Mouse (Mus musculus) limb, embryonic 10.5 days (tissue): ENCODE data around the gene Naxd. TPM values are rescaled to one million over a fixed set of nuclear protein-coding genes. Genes with fewer than 3 reads are reported as not detected.
A peak's percentile ranks its signal among the peaks of the same experiment; 100 is the strongest.

Experiments
- DNase-seq: peaks from one replicate; pipeline ENCODE4 v3.0.0-alpha.2; 2017; ENCODE audit warnings: low spot score
- H3K27ac ChIP-seq: fragments of 300-500 bp; sonication (generic); 2 replicates; pipeline ENCODE4 v1.5.1; 2016; ENCODE audit warnings: mild to moderate bottlenecking
- H3K27me3 ChIP-seq: fragments of 300-500 bp; sonication (generic); 2 replicates; pipeline ENCODE4 v1.6.1; 2016; ENCODE audit warnings: low read depth, mild to moderate bottlenecking; ENCODE audit not compliant: poor library complexity, severe bottlenecking
- H3K36me3 ChIP-seq: fragments of 300-500 bp; sonication (generic); 2 replicates; pipeline ENCODE4 v1.6.1; 2016; ENCODE audit warnings: mild to moderate bottlenecking, moderate library complexity
- H3K4me1 ChIP-seq: fragments of 300-500 bp; sonication (generic); 2 replicates; pipeline ENCODE4 v1.6.1; 2016
- H3K4me3 ChIP-seq: fragments of 300-500 bp; sonication (generic); 2 replicates; pipeline ENCODE4 v1.5.1; 2016; ENCODE audit warnings: mild to moderate bottlenecking, moderate library complexity
- H3K9me3 ChIP-seq: fragments of 300-500 bp; sonication (generic); replicated peaks from 2 replicates; pipeline ENCODE4 v1.6.1; 2016; ENCODE audit warnings: mild to moderate bottlenecking
- WGBS: fragments of 180-500 bp; shearing (Covaris S2); methylation state at CpG from one replicate; pipeline ENCODE4 v1.1.7; 2016; 5-methylcytosine and 5-hydroxymethylcytosine counted together
- polyA plus RNA-seq: library from polyadenylated mRNA; unstranded; fragments of >200 nt; fragmentation: Nextera tagmentation; extraction: Ambion mirVana; gene quantifications from 2 replicates; pipeline ENCODE4 v1.2.1, GENCODE M21; 2016

Gene Naxd
- polyA plus RNA-seq, 1 experiment from 2014 or later, result 116 TPM

DNA sequence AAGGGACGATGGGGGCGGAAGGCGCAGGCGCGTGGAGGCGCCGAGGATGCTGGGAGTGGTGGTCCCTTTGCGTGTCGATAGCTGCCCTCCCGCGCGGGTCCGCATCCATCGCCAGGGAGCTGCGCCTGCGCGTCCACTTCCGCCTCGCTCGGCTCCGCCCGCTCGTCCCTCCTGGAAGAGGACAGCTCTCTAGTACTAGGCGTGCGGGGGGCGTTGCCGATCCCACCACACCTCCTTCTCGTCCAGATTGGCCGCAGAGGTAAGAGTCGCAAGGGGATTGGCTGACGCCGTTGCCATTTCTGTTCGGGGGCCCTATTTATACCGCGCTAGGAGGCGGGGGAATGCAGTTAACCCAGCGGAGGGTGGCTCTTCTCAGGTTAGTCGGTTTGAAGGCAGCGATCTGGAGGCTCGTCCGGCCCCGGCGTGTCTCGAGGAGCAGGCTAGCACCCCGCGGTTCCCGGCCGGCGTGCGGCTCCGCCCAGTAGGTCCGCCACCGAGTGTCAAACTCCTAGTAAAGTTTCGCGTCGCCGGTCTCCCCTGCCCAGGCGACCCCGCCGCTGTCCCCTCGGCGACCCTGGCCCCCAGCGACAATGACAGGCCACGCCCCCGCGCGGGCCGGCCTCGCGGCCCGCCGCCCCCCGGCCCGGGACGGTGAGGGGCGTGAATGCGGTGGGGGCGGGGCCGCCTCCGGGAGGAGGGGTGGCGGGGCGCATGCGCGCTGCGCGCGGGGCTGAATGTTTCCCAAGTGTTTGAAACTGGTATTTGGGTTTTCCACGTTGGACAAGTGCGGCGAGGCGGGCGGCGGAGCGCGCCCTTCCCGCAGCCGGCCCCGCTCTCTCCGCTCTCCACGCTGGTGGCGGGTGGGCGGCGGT, 58.6 kb downstream of the Naxd start:
- peak overlapping the region; percentile 92 for H3K4me3 ChIP-seq
- H3K9me3 ChIP-seq, result no peaks in the 10 kb centered on the region
- under 1% methylated on average over 103 of the region's 103 CpGs for WGBS
- H3K27ac ChIP-seq, result peak overlapping the region; percentile 97
- DNase-seq, result peak; percentile 99
- peaks cover 8% of the 10 kb centered on the region for H3K36me3 ChIP-seq
- H3K27me3 ChIP-seq, result no peaks in the 10 kb centered on the region
- H3K4me1 ChIP-seq, result peaks cover 30% of the 10 kb centered on the region

DNA sequence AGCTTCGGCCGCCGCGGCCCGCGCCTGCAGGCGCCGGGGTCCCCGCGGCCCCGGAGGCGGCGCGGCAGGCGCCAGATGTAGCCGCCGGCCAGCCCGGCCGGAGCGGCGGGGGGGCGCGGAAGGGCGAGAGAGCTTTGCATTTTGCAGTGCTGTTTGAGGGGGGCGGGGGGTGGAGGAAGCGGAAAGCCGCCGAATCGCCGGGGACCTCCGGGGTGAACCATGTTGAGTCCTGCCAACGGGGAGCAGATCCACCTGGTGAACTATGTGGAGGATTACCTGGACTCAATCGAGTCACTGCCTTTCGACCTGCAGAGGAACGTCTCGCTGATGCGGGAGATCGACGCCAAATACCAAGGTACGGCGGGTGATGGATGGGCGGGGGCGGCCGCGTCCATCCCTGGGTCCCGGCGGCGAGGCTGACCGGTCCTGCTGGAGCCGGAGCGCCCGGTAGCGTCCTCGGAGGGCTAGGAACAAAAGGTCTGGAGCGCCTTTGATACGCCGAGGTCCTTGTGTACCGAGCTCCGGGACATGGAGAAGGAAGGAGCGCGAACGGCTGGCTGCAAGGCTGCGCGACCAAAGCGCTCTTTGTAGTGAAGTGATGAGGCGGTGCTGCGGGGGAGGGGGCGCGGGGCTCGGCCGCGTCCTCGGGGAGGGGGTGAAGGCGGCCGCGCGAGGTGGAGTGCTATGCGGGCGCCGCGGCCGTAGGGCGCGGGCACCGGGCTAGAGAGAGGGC, 59.6 kb downstream of the Naxd start:
- no peaks in the 10 kb centered on the region for H3K27me3 ChIP-seq
- H3K4me3 ChIP-seq, result peak overlapping the region; percentile 92
- peaks cover 17% of the 10 kb centered on the region for H3K36me3 ChIP-seq
- H3K4me1 ChIP-seq, result peaks cover 27% of the 10 kb centered on the region
- peak overlapping the region; percentile 97 for H3K27ac ChIP-seq
- no peaks in the 10 kb centered on the region for H3K9me3 ChIP-seq
- peak; percentile 72 for DNase-seq
- under 1% methylated on average over 85 of the region's 85 CpGs for WGBS

DNA sequence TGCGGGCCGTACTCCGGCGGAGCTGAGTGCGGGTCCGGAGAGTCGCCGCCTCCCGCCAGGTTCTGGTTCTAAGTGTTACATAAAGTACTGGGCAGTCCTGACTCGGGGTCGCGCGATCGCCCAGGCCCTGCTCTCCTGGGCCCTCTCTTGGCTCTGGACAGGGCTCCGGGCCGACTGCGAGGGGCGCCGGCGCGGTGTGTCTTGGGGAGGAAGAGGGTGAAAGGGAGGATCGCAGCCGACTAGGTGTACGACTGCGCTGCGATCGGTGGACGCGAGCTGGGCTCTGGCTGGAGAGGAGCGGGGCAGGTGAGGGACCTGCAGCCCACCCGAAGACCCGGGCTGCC, 60.1 kb downstream of the Naxd start:
- Histone ChIP-seq H3K9me3 (no peaks in the 10 kb centered on the region), H3K36me3 (peaks cover 22% of the 10 kb centered on the region), H3K27ac (peak overlapping the region; percentile 97), H3K4me3 (peak overlapping the region; percentile 92), H3K4me1 (peaks cover 27% of the 10 kb centered on the region), H3K27me3 (no peaks in the 10 kb centered on the region)
- under 1% methylated on average over 32 of the region's 32 CpGs for WGBS
- DNase-seq, result no peak

DNA sequence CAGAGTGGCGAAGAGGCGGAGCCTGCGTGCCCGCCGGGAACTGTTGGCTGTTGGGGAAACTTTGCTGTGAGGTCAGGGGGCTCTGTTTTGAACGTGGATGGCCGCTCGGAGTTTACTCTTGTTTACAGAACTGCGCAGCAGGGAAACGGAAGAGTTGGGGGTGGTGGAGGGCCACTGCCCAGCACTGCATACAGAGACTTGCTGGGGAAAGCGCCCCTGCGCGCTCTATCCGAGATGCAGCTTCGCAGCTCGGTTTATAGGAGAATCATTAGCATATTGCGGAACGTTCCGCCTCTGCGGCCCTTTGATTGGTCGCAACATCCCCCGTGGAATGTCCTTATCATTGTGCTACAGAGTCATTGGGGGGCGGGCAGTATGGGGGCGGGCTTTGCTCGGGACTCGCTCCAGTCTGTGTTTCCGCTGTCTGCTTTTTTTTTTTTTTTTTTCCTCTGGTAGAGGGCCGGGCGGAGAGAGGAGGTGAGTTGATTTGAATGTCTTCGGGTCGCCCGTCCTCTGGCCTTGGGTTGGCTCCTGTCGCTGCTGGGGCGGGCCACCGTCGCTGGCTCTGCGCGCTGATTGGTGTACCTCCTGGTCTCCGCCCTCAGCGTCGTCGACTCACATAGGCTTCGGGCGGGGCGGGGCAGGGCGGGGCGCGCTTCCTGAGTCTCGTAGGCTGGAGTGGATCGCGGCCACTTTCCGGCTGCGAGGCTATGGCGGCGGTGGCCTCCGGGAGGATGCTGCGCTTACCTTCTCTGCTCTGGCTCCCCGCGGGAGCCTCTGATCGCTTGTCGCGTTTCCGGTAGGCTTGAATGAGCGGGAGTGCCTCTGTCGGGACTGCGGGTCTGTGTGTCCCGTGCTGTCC, 60.7 kb downstream of the Naxd start:
- Histone ChIP-seq H3K27me3 (no peaks in the 10 kb centered on the region), H3K4me1 (peaks cover 27% of the 10 kb centered on the region), H3K9me3 (no peaks in the 10 kb centered on the region), H3K4me3 (peak overlapping the region; percentile 92), H3K27ac (peak overlapping the region; percentile 97), H3K36me3 (peaks cover 26% of the 10 kb centered on the region)
- peak; percentile 98 for DNase-seq
- under 1% methylated on average over 67 of the region's 67 CpGs for WGBS

DNA sequence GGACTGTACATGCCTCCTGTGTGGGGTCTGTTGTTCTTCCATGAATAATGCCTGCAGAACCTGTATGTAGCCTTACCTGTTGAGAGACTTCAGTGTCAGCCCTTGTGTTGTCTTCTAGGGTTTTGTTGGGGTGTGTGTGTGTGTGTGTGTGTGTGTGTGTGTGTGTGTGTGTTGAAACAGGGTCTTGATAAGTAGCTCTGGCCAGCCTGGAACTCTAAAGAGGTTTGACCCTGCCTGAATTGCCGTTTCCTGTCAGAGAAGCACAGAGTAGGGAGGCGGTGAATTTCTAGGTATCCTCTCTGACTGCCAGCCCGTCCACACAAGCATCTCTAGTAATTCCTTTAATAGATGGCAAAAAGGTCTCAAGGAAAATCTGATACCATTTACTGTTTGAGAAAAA, 62.2 kb downstream of the Naxd start:
- H3K9me3 ChIP-seq, result 0 out of 2 replicates have a peak, but pooled peaks cover 2% of the 10 kb centered on the region
- no peak overlapping the region; the same call in 1 of the 2 replicates for H3K4me3 ChIP-seq
- no peak for DNase-seq
- H3K27me3 ChIP-seq, result no peaks in the 10 kb centered on the region
- peaks cover 19% of the 10 kb centered on the region for H3K4me1 ChIP-seq
- peaks cover 41% of the 10 kb centered on the region for H3K36me3 ChIP-seq
- WGBS, result 78% methylated on average over 3 of the region's 3 CpGs
- H3K27ac ChIP-seq, result no peak overlapping the region

DNA sequence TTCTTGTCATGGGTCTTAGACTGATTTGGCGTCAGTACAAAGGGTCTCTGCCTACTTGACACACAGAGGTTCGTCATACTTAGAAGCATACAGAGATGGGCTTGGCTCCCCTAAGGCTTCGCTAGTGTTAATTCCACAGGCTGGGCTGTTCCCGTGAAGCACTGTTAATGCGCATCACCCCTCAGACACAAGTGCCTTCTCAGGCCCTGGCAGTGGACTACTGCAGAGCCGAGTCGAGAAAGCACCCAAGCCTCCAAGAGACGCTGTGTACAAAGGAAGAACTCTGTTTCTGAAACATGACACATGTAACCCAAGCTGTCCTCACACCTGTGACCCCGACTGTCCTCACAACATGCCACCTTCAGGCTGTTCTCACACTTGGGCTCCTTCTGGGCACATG, 62.9 kb downstream of the Naxd start:
- Histone ChIP-seq H3K27me3 (no peaks in the 10 kb centered on the region), H3K36me3 (peaks cover 48% of the 10 kb centered on the region), H3K4me1 (peaks cover 13% of the 10 kb centered on the region), H3K27ac (no peak overlapping the region), H3K4me3 (no peak overlapping the region), H3K9me3 (0 out of 2 replicates have a peak, but pooled peaks cover 3% of the 10 kb centered on the region)
- WGBS, result 85% methylated on average over 9 of the region's 9 CpGs
- DNase-seq, result no peak

DNA sequence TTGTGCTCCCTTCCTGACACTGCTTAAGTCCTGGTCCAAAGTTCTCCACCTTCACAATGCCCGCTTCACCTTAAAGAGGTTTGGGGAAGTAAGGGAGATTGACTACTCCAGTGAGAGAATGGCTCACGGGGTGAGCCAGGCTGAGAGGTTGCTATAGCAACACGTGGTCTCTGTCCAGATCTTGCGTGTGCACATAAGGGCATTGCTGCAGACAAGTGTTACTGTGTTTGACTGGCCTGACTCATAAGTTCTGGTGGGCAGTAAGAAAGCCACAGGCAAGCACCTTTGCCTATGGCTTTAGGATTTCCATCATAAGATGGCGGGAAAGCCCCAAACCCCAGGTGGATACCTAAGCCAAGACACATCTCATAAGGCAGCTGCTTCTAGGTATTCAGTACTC, 66.9 kb downstream of the Naxd start:
- Histone ChIP-seq H3K9me3 (0 out of 2 replicates have a peak, but pooled peaks cover 3% of the 10 kb centered on the region), H3K27me3 (no peaks in the 10 kb centered on the region), H3K27ac (no peak overlapping the region), H3K4me1 (peaks cover 12% of the 10 kb centered on the region), H3K36me3 (peaks cover 87% of the 10 kb centered on the region), H3K4me3 (no peak overlapping the region)
- 90% methylated on average over 5 of the region's 5 CpGs for WGBS
- no peak for DNase-seq

Other genes starting within 250 kb of the Naxd start
- 53.0 and 53.6 TPM in 2 replicates for gene Col4a2, start 184.7 kb upstream of the Naxd start, polyA plus RNA-seq
- 141 and 145 TPM in 2 replicates for gene Col4a1, start 184.7 kb upstream of the Naxd start, polyA plus RNA-seq
- 0.99 and 1.9 TPM in 2 replicates for gene Rab20, start 18.8 kb upstream of the Naxd start, polyA plus RNA-seq
- 18.4 and 20.1 TPM in 2 replicates for gene Cars2, start 53.3 kb downstream of the Naxd start, polyA plus RNA-seq
- 39.7 and 40.8 TPM in 2 replicates for gene Ing1, start 58.1 kb downstream of the Naxd start, polyA plus RNA-seq
- gene Ankrd10, start 138.3 kb downstream of the Naxd start, polyA plus RNA-seq, result 146 and 157 TPM in 2 replicates
- gene 1700016D06Rik, start 203.6 kb downstream of the Naxd start, polyA plus RNA-seq, result 0.21 TPM in 1 of 2 replicates, not detected in the other
- 52.4 and 59.1 TPM in 2 replicates for gene Arhgef7, start 230.2 kb downstream of the Naxd start, polyA plus RNA-seq